In the genomic region with DNA sequence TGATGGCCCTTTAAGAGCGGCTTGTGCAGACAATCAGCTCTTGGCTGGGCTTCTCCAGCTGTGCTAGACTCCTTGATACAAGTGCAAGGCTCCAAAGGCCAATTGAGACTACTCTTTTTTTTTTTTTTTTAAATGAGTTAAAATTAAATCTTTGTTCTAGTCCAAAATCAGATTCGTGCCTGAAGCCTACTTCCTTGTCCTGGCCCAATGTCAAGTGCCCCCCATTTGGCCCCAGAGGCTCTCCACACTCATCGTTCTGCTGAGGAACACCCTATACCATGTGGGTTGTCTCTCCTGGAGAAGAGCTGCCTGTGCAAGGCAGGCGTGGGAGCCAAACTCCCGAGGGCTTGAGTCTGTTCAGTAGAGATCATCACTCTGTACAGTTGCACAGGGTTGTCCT, we compare ENCODE assay signal across 21 mouse cellular contexts. TPM values are rescaled to one million over a fixed set of nuclear protein-coding genes. Genes with fewer than 3 reads are reported as not detected.
DNase-seq lines count a peak whose midpoint lies in the region; ATAC-seq lines count a peak whose summit lies in the region.
"Had no signal": no experiment of that assay in that cellular context is flagged by ENCODE, and none has a peak within 500 bp of the region (broad histone marks: within the 10 kb centered on the region; RNA-seq: fewer than 3 reads in every experiment).

No protein-coding gene starts in this region.

- H3K9me3 ChIP-seq in lung, embryonic 16.5 days (ENCODE audit: control insufficient read depth, low read length), result no peaks in the 10 kb centered on the region
- H3K9me3 ChIP-seq: forebrain, embryonic 15.5 days; heart, embryonic 12.5 days; limb, embryonic 12.5 days; liver, embryonic 12.5 days had no signal

- DNase-seq in heart, postnatal 4 days, result peak; percentile 15
- DNase-seq in heart, adult 9 months (ENCODE audit: low spot score in 2 of 2), result no peak
- no peak for DNase-seq in lung, postnatal 25 days (ENCODE audit: low spot score)
- DNase-seq in kidney, postnatal 25 days, result peak; percentile 40 to 79
- DNase-seq in thymus, postnatal 10 days (ENCODE audit: low spot score in 2 of 2), result no peak
- DNase-seq in frontal cortex, postnatal 36 days (ENCODE audit: low spot score in 2 of 2), result no peak
- DNase-seq: cerebellum, postnatal 14 days; embryo, embryonic 11 days; gastrocnemius, postnatal 36 days; lung, embryonic 14.5 days; retina, postnatal 1 day; thymus, postnatal 36 days had no signal

- 25% methylated on average over 5 of the region's 5 CpGs for WGBS in lung, embryonic 16.5 days

- H3K4me3 ChIP-seq in lung, embryonic 16.5 days (ENCODE audit: low read length), result no peak overlapping the region
- H3K4me3 ChIP-seq: forebrain, embryonic 15.5 days; heart, embryonic 12.5 days; limb, embryonic 12.5 days; liver, embryonic 12.5 days had no signal

- H3K27me3 ChIP-seq in lung, embryonic 16.5 days (ENCODE audit: control insufficient read depth, insufficient read depth, low read depth, low read length), result no peaks in the 10 kb centered on the region
- H3K27me3 ChIP-seq: forebrain, embryonic 15.5 days; heart, embryonic 12.5 days; limb, embryonic 12.5 days had no signal

- H3K4me1 ChIP-seq in lung, embryonic 16.5 days (replicated peaks; ENCODE audit: control insufficient read depth, insufficient read depth, low read length), result peaks cover 19% of the 10 kb centered on the region

- no peak overlapping the region for H3K9ac ChIP-seq in lung, embryonic 16.5 days (ENCODE audit: low read length)
- H3K9ac ChIP-seq: forebrain, embryonic 15.5 days; heart, embryonic 12.5 days; limb, embryonic 12.5 days; liver, embryonic 12.5 days; lung, embryonic 14.5 days had no signal

- no peak for ATAC-seq in lung, embryonic 16.5 days (ENCODE audit: low read depth)
- ATAC-seq: forebrain, embryonic 15.5 days; hindbrain, embryonic 16.5 days; liver, embryonic 12.5 days had no signal

- H3K27ac ChIP-seq in lung, embryonic 16.5 days (ENCODE audit: low read length), result peak overlapping the region; percentile 56; the same call in 1 of the 2 replicates
- H3K27ac ChIP-seq: forebrain, embryonic 15.5 days; limb, embryonic 12.5 days; liver, embryonic 12.5 days; stomach, postnatal 0 days had no signal

- no peaks in the 10 kb centered on the region for H3K36me3 ChIP-seq in lung, embryonic 16.5 days (ENCODE audit: control insufficient read depth, insufficient read depth, low read length)
- H3K36me3 ChIP-seq: forebrain, embryonic 15.5 days; heart, embryonic 12.5 days had no signal

- peak overlapping the region; percentile 10; the same call in 1 of the 2 replicates for H3K4me2 ChIP-seq in lung, embryonic 16.5 days (ENCODE audit: low read depth, low read length)
- H3K4me2 ChIP-seq: forebrain, embryonic 15.5 days; heart, embryonic 12.5 days; limb, embryonic 12.5 days; liver, embryonic 12.5 days; lung, embryonic 14.5 days; midbrain, embryonic 11.5 days had no signal

RNA-seq across cellular contexts. Expression of a gene that starts 2.6 kb away (rescaled TPM):
- total RNA-seq in heart, postnatal 4 days (2021), result 10 to 100 TPM; 43.7 to 48.5 TPM
- 62.1 and 68.1 TPM in 2 replicates for polyA plus RNA-seq in lung, embryonic 16.5 days (2015; fragmentation: Nextera tagmentation; extraction: Ambion mirVana)

RNA-seq across cellular contexts. Expression of a gene that starts 27.2 kb away (rescaled TPM):
- 1 to 10 TPM; 8.1 to 8.2 TPM for total RNA-seq in heart, postnatal 4 days (2021)
- 13.2 and 15.4 TPM in 2 replicates for polyA plus RNA-seq in lung, embryonic 16.5 days (2015; fragmentation: Nextera tagmentation; extraction: Ambion mirVana)

RNA-seq across cellular contexts. Expression of a gene that starts 45.2 kb away (rescaled TPM):
- under 1 TPM; 0.07 TPM for total RNA-seq in heart, postnatal 4 days (2021)
- 0.11 and 0.14 TPM in 2 replicates for polyA plus RNA-seq in lung, embryonic 16.5 days (2015; fragmentation: Nextera tagmentation; extraction: Ambion mirVana)
- total RNA-seq: gastrocnemius, postnatal 36 days; hematopoietic stem cell, adult 5-6 weeks had no signal

Comparison
In these comparisons a context has a peak if more than half of its experiments do, and no peak if none do; other contexts are left out.
1. DNase-seq: peak in heart, postnatal 4 days (single experiment) and kidney, postnatal 25 days (2 of 2); none in heart, adult 9 months (0 of 2), lung, postnatal 25 days (single experiment), thymus, postnatal 10 days (0 of 2) and frontal cortex, postnatal 36 days (0 of 2).